Mouse (Mus musculus): Measurements from ENCODE around the gene Tacc2. TPM values are rescaled to one million over a fixed set of nuclear protein-coding genes. Genes with fewer than 3 reads are reported as not detected.

Tacc2 gene
- polyA plus RNA-seq, 1 experiment from 2014 or later = 45.2 TPM

GRCm38 (mm10) chr7:130743239-130744025 lies 166.2 kb downstream of the Tacc2 start:
- no peak for ATAC-seq
- 89% methylated on average over 9 of the region's 9 CpGs for whole genome bisulfite sequencing
- H3K9ac ChIP-seq = no peak overlapping the region

GRCm38 (mm10) chr7:130749165-130749564 lies 171.9 kb downstream of the Tacc2 start:
- H3K4me2 ChIP-seq = no peak overlapping the region
- H3K36me3 ChIP-seq (ENCODE audit: poor library complexity, severe bottlenecking) = peaks cover 77% of the 10 kb centered on the region
- H3K4me3 ChIP-seq = no peak overlapping the region
- WGBS = 93% methylated on average over 4 of the region's 4 CpGs
- H3K27ac ChIP-seq = peak overlapping the region; percentile 92; the same call in 1 of the 2 replicates
- H3K4me1 ChIP-seq = peaks cover 27% of the 10 kb centered on the region
- ATAC-seq = no peak
- no peaks in the 10 kb centered on the region for H3K27me3 ChIP-seq
- H3K9me3 ChIP-seq (replicated peaks) = no peaks in the 10 kb centered on the region
- no peak overlapping the region for H3K9ac ChIP-seq

More at GRCm38 (mm10) chr7:130743239-130744025, 166.2 kb downstream of the Tacc2 start:
- Histone ChIP-seq H3K9me3 (replicated peaks) (no peaks in the 10 kb centered on the region), H3K36me3 (ENCODE audit: poor library complexity, severe bottlenecking) (peaks cover 96% of the 10 kb centered on the region), H3K27ac (no peak overlapping the region), H3K4me3 (no peak overlapping the region), H3K27me3 (no peaks in the 10 kb centered on the region), H3K4me1 (no peaks in the 10 kb centered on the region), H3K4me2 (no peak overlapping the region)

GRCm38 (mm10) chr7:130750752-130751490 lies 173.7 kb downstream of the Tacc2 start:
- peak overlapping the region; percentile 92 for H3K27ac ChIP-seq
- peaks cover 77% of the 10 kb centered on the region for H3K36me3 ChIP-seq (ENCODE audit: poor library complexity, severe bottlenecking)
- ATAC-seq = peak; percentile 89
- peak overlapping the region; percentile 34; the same call in 1 of the 2 replicates for H3K9ac ChIP-seq
- H3K4me2 ChIP-seq = peak overlapping the region; percentile 19
- H3K9me3 ChIP-seq (replicated peaks) = no peaks in the 10 kb centered on the region
- peaks cover 33% of the 10 kb centered on the region for H3K4me1 ChIP-seq
- H3K4me3 ChIP-seq = no peak overlapping the region
- WGBS = 9% methylated on average over 17 of the region's 17 CpGs
- no peaks in the 10 kb centered on the region for H3K27me3 ChIP-seq

GRCm38 (mm10) chr7:130751678-130752077 lies 174.4 kb downstream of the Tacc2 start:
- H3K27me3 ChIP-seq = no peaks in the 10 kb centered on the region
- H3K9me3 ChIP-seq (replicated peaks) = no peaks in the 10 kb centered on the region
- peak overlapping the region; percentile 92 for H3K27ac ChIP-seq
- H3K4me1 ChIP-seq = peaks cover 33% of the 10 kb centered on the region
- 52% methylated on average over 9 of the region's 9 CpGs for WGBS
- H3K4me2 ChIP-seq = no peak overlapping the region
- ATAC-seq = no peak
- no peak overlapping the region for H3K9ac ChIP-seq
- no peak overlapping the region for H3K4me3 ChIP-seq
- peaks cover 76% of the 10 kb centered on the region for H3K36me3 ChIP-seq (ENCODE audit: poor library complexity, severe bottlenecking)

GRCm38 (mm10) chr7:130754790-130755189 lies 177.6 kb downstream of the Tacc2 start:
- no peak for ATAC-seq
- Histone ChIP-seq H3K27me3 (no peaks in the 10 kb centered on the region), H3K9me3 (replicated peaks) (no peaks in the 10 kb centered on the region), H3K4me3 (no peak overlapping the region), H3K27ac (no peak overlapping the region), H3K4me2 (no peak overlapping the region), H3K9ac (no peak overlapping the region), H3K4me1 (peaks cover 25% of the 10 kb centered on the region), H3K36me3 (ENCODE audit: poor library complexity, severe bottlenecking) (peaks cover 81% of the 10 kb centered on the region)
- WGBS = 91% methylated on average over 2 of the region's 2 CpGs

GRCm38 (mm10) chr7:130756343-130756835 lies 179.2 kb downstream of the Tacc2 start:
- Histone ChIP-seq H3K9me3 (replicated peaks) (no peaks in the 10 kb centered on the region), H3K4me2 (no peak overlapping the region), H3K4me1 (0 out of 2 replicates have a peak, but pooled peaks cover 9% of the 10 kb centered on the region), H3K4me3 (no peak overlapping the region), H3K9ac (no peak overlapping the region), H3K27me3 (no peaks in the 10 kb centered on the region), H3K27ac (no peak overlapping the region), H3K36me3 (ENCODE audit: poor library complexity, severe bottlenecking) (peaks cover 93% of the 10 kb centered on the region)
- 86% methylated on average over 7 of the region's 7 CpGs for WGBS
- no peak for ATAC-seq

- 92% methylated on average over 11 of the region's 11 CpGs for WGBS
- Histone ChIP-seq H3K36me3 (ENCODE audit: poor library complexity, severe bottlenecking) (peaks cover 85% of the 10 kb centered on the region), H3K4me3 (no peak overlapping the region)
Measured at GRCm38 (mm10) chr7:130757326-130757865, 180.2 kb downstream of the Tacc2 start.

GRCm38 (mm10) chr7:130762071-130762897 lies 185.0 kb downstream of the Tacc2 start:
- Histone ChIP-seq H3K36me3 (ENCODE audit: poor library complexity, severe bottlenecking) (peaks cover 77% of the 10 kb centered on the region), H3K27me3 (no peaks in the 10 kb centered on the region), H3K4me2 (no peak overlapping the region), H3K27ac (peak overlapping the region; percentile 33; the same call in 1 of the 2 replicates), H3K4me3 (no peak overlapping the region), H3K9me3 (replicated peaks) (no peaks in the 10 kb centered on the region), H3K4me1 (peaks cover 4% of the 10 kb centered on the region; the same call in 1 of the 2 replicates), H3K9ac (no peak overlapping the region)
- ATAC-seq = peak; percentile 77
- WGBS = 32% methylated on average over 17 of the region's 17 CpGs

More at GRCm38 (mm10) chr7:130757326-130757865, 180.2 kb downstream of the Tacc2 start:
- H3K27me3 ChIP-seq = no peaks in the 10 kb centered on the region
- peaks cover 12% of the 10 kb centered on the region; the same call in 1 of the 2 replicates for H3K4me1 ChIP-seq
- H3K4me2 ChIP-seq = no peak overlapping the region
- no peak overlapping the region for H3K9ac ChIP-seq
- no peaks in the 10 kb centered on the region for H3K9me3 ChIP-seq (replicated peaks)
- no peak for ATAC-seq
- H3K27ac ChIP-seq = no peak overlapping the region

- H3K4me1 ChIP-seq = peaks cover 4% of the 10 kb centered on the region; the same call in 1 of the 2 replicates
- no peak overlapping the region for H3K4me3 ChIP-seq
- H3K4me2 ChIP-seq = no peak overlapping the region
- no peaks in the 10 kb centered on the region for H3K27me3 ChIP-seq
- H3K9me3 ChIP-seq (replicated peaks) = no peaks in the 10 kb centered on the region
- 97% methylated on average over 17 of the region's 17 CpGs for WGBS
- peaks cover 59% of the 10 kb centered on the region for H3K36me3 ChIP-seq (ENCODE audit: poor library complexity, severe bottlenecking)
- no peak overlapping the region for H3K9ac ChIP-seq
- no peak overlapping the region for H3K27ac ChIP-seq
- no peak for ATAC-seq
Measured at GRCm38 (mm10) chr7:130764160-130764559, 186.9 kb downstream of the Tacc2 start.

- H3K4me1 ChIP-seq = peaks cover 4% of the 10 kb centered on the region; the same call in 1 of the 2 replicates
- ATAC-seq = no peak
- H3K9ac ChIP-seq = no peak overlapping the region
- H3K4me3 ChIP-seq = no peak overlapping the region
- no peak overlapping the region for H3K4me2 ChIP-seq
- H3K36me3 ChIP-seq (ENCODE audit: poor library complexity, severe bottlenecking) = peaks cover 37% of the 10 kb centered on the region
- no peaks in the 10 kb centered on the region for H3K9me3 ChIP-seq (replicated peaks)
- H3K27me3 ChIP-seq = no peaks in the 10 kb centered on the region
- H3K27ac ChIP-seq = no peak overlapping the region
- 79% methylated on average over 30 of the region's 30 CpGs for WGBS
Measured at GRCm38 (mm10) chr7:130766411-130767170, 189.4 kb downstream of the Tacc2 start.

- Histone ChIP-seq H3K4me2 (no peak overlapping the region), H3K9me3 (replicated peaks) (no peaks in the 10 kb centered on the region), H3K27me3 (no peaks in the 10 kb centered on the region), H3K27ac (no peak overlapping the region), H3K4me1 (no peaks in the 10 kb centered on the region), H3K9ac (no peak overlapping the region), H3K4me3 (no peak overlapping the region), H3K36me3 (ENCODE audit: poor library complexity, severe bottlenecking) (peaks cover 35% of the 10 kb centered on the region)
- no peak for ATAC-seq
- 82% methylated on average over 4 of the region's 4 CpGs for WGBS
Measured at GRCm38 (mm10) chr7:130768151-130768550, 190.9 kb downstream of the Tacc2 start.

Measured in forebrain, embryonic 13.5 days (tissue).